Mouse (Mus musculus) bone marrow, adult 2 months (tissue): ENCODE results near the gene Thap2. TPM values are rescaled to one million over a fixed set of nuclear protein-coding genes. Genes with fewer than 3 reads are reported as not detected.

Source experiments
- H3K27ac ChIP-seq: fragments of 200-500 bp; 2 replicates; pipeline ENCODE4 v1.5.1; 2012; ENCODE audit warnings: low read depth, mild to moderate bottlenecking, control low read depth, inconsistent platforms, low read length; ENCODE audit not compliant: control insufficient read depth, poor library complexity, insufficient read depth
- H3K4me1 ChIP-seq: fragments of 200-500 bp; 2 replicates; pipeline ENCODE4 v1.6.1; 2011; ENCODE audit warnings: low read length; ENCODE audit not compliant: control insufficient read depth, insufficient read depth
- H3K4me3 ChIP-seq: fragments of 200-500 bp; replicated peaks from 2 replicates; pipeline ENCODE3; 2011; ENCODE audit warnings: mild to moderate bottlenecking, low read depth, low read length, control low read depth; ENCODE audit not compliant: control insufficient read depth
- CTCF ChIP-seq: fragments of 200-500 bp; IDR thresholded peaks from 2 replicates; pipeline ENCODE4 v1.5.1; 2011; ENCODE audit warnings: low read length, control low read depth; ENCODE audit not compliant: control insufficient read depth, insufficient read depth
- POLR2A ChIP-seq: fragments of 200-500 bp; IDR thresholded peaks from 2 replicates; pipeline ENCODE4 v1.6.1; 2011; ENCODE audit warnings: low read depth, mild to moderate bottlenecking, control low read depth, low read length, borderline replicate concordance; ENCODE audit not compliant: control insufficient read depth
- WGBS: fragments of 180-500 bp; shearing (Covaris S2); methylation state at CpG from one replicate; pipeline ENCODE4 v1.1.7; 2018; 5-methylcytosine and 5-hydroxymethylcytosine counted together
- polyA plus RNA-seq: library from polyadenylated mRNA; stranded (reverse); fragments of >200 nt; gene quantifications from 2 replicates; pipeline ENCODE4 v1.2.4, GENCODE M21; 2011; ENCODE audit warnings: low replicate concordance; ENCODE audit not compliant: missing spikeins, insufficient read depth, insufficient read length

The Thap2 gene
- polyA plus RNA-seq, 1 experiment, result 4.7 TPM

- no peak for TF ChIP-seq POLR2A
- TF ChIP-seq CTCF, result no peak
- Histone ChIP-seq H3K4me1 (no peaks in the 10 kb centered on the region; the same call in 1 of the 2 replicates), H3K4me3 (no peak overlapping the region), H3K27ac (no peak overlapping the region)
- 84% methylated on average over 6 of the region's 6 CpGs for WGBS
These were observed 36.1 kb downstream of the Thap2 start for GRCm38 (mm10) chr10:115348131-115348530.

GRCm38 (mm10) chr10:115346444-115346843, 37.8 kb downstream of the Thap2 start:
- Histone ChIP-seq H3K4me1 (no peaks in the 10 kb centered on the region; the same call in 1 of the 2 replicates), H3K27ac (no peak overlapping the region), H3K4me3 (no peak overlapping the region)
- TF ChIP-seq POLR2A, result no peak
- no peak for TF ChIP-seq CTCF

GRCm38 (mm10) chr10:115342771-115343425, 41.3 kb downstream of the Thap2 start:
- no peak overlapping the region for H3K27ac ChIP-seq
- no peak for TF ChIP-seq CTCF
- no peak for TF ChIP-seq POLR2A
- WGBS, result 51% methylated on average over 4 of the region's 4 CpGs

DNA sequence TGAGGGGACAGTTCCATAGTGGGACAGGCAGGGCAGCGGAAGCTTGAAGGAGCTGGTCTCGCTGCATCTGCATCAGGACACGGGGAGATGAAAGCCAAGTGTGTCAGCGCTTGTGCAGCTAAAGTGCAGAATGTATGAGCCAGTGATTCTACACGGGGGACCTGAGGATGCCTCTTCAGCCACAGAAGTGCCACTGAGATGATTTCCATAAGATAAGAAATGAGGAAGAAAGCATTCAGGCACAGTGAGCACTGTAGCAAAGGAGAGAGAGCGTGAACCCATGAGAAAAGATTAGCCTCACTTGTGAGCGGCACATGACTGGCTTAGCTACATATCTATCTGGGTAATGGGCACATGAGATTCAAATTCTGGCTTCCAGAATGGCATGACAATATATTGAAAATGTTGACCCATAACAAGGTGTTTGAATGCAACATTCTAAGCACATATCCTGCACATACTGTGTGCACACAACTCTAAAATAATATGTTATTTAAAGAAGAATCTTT, 44.4 kb downstream of the Thap2 start:
- H3K4me1 ChIP-seq, result no peaks in the 10 kb centered on the region
- no peak for TF ChIP-seq CTCF
- TF ChIP-seq POLR2A, result no peak
- no peak overlapping the region for H3K27ac ChIP-seq
- H3K4me3 ChIP-seq, result no peak overlapping the region
- WGBS, result 72% methylated on average over 7 of the region's 7 CpGs

More at GRCm38 (mm10) chr10:115342771-115343425, 41.3 kb downstream of the Thap2 start:
- Histone ChIP-seq H3K4me1 (no peaks in the 10 kb centered on the region), H3K4me3 (no peak overlapping the region)

DNA sequence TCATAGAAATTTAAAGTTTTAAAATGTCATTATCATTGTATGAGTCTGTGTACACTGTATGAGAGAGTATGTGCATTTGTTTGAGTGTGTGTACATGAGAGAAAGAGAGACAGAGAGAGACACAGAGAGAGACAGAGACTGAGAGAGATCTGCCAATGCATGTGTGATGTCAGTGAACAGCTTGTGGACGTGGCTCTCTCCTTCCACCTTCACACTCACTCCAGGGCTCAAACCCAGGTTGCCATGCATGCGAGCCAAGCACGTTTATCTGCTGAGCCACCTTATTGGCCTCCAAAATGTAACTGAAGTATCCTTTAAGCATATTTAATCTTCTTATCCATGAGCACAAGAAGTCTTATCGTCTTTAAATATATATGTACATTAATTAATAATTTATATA, 47.3 kb downstream of the Thap2 start:
- Histone ChIP-seq H3K27ac (no peak overlapping the region), H3K4me1 (no peaks in the 10 kb centered on the region), H3K4me3 (no peak overlapping the region)
- TF ChIP-seq CTCF (no peak), POLR2A (no peak)
- WGBS, result 86% methylated on average over 4 of the region's 4 CpGs

DNA sequence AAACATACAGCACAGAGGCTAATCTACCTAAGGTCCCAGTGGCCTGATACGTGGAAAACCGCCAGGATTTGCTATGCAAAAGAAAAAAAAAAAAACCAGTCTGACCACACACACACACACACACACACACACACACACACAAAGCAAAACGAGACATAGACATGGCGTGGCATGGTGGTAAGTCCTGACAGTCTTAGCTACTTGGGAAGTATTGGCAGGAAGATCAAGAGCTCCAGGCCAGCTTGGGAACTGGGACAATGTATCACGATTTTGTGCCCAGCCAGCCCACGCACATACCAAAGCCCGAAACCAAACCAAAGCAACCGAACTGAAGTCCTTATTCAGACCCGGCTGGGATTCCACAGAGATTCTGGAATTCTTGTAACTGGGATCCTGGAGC, 50.7 kb downstream of the Thap2 start:
- Histone ChIP-seq H3K4me1 (no peaks in the 10 kb centered on the region), H3K27ac (no peak overlapping the region), H3K4me3 (no peak overlapping the region)
- WGBS, result 88% methylated on average over 9 of the region's 9 CpGs
- TF ChIP-seq POLR2A, result no peak
- TF ChIP-seq CTCF, result no peak

GRCm38 (mm10) chr10:115332997-115333396, 51.2 kb downstream of the Thap2 start:
- no peak overlapping the region for H3K27ac ChIP-seq
- no peak overlapping the region for H3K4me3 ChIP-seq
- TF ChIP-seq CTCF (no peak), POLR2A (no peak)
- H3K4me1 ChIP-seq, result no peaks in the 10 kb centered on the region
- WGBS, result 83% methylated on average over 4 of the region's 4 CpGs

GRCm38 (mm10) chr10:115332420-115332952, 51.8 kb downstream of the Thap2 start:
- TF ChIP-seq POLR2A (no peak), CTCF (no peak)
- Histone ChIP-seq H3K4me1 (no peaks in the 10 kb centered on the region), H3K27ac (no peak overlapping the region), H3K4me3 (no peak overlapping the region)
- 79% methylated on average over 8 of the region's 8 CpGs for WGBS
